In genomic region chr10:44530067-44530360, GRCm38 (mm10) we compare ENCODE assay signal across 7 mouse cellular contexts. TPM values are rescaled to one million over a fixed set of nuclear protein-coding genes. Genes with fewer than 3 reads are reported as not detected.
DNase-seq lines count a peak whose midpoint lies in the region; ATAC-seq and TF ChIP-seq lines count a peak whose summit lies in the region.

No protein-coding gene starts in this region.

- H3K9me3 ChIP-seq in lung, embryonic 14.5 days (ENCODE audit: low read depth, low read length) = no peaks in the 10 kb centered on the region
- H3K9me3 ChIP-seq in forebrain, embryonic 11.5 days (ENCODE audit: control insufficient read depth, low read length) = no peaks in the 10 kb centered on the region
- H3K9me3 ChIP-seq in limb, embryonic 13.5 days = no peaks in the 10 kb centered on the region
- no peaks in the 10 kb centered on the region for H3K9me3 ChIP-seq in stomach, embryonic 14.5 days (ENCODE audit: control insufficient read depth, low read depth, low read length)

- H3K27ac ChIP-seq in lung, embryonic 14.5 days (ENCODE audit: low read depth) = no peak overlapping the region
- H3K27ac ChIP-seq in forebrain, embryonic 11.5 days (ENCODE audit: low read depth, low read length) = no peak overlapping the region
- H3K27ac ChIP-seq in limb, embryonic 13.5 days = no peak overlapping the region
- no peak overlapping the region for H3K27ac ChIP-seq in stomach, embryonic 14.5 days (ENCODE audit: low read length)

- 6% methylated on average over 5 of the region's 5 CpGs for WGBS in lung, embryonic 14.5 days
- under 1% methylated on average over 5 of the region's 5 CpGs for WGBS in forebrain, embryonic 11.5 days
- WGBS in limb, embryonic 13.5 days = 5% methylated on average over 5 of the region's 5 CpGs
- 3% methylated on average over 5 of the region's 5 CpGs for WGBS in stomach, embryonic 14.5 days

- H3K9ac ChIP-seq in lung, embryonic 14.5 days = peak overlapping the region; percentile 57
- H3K9ac ChIP-seq in forebrain, embryonic 11.5 days (ENCODE audit: low read length) = peak overlapping the region; percentile 47; the same call in 1 of the 2 replicates
- H3K9ac ChIP-seq in limb, embryonic 13.5 days = peak overlapping the region; percentile 59
- H3K9ac ChIP-seq in stomach, embryonic 14.5 days (replicated peaks; ENCODE audit: low read depth, low read length) = no peak overlapping the region

- H3K36me3 ChIP-seq in lung, embryonic 14.5 days (ENCODE audit: insufficient read depth) = no peaks in the 10 kb centered on the region
- H3K36me3 ChIP-seq in forebrain, embryonic 11.5 days (ENCODE audit: control insufficient read depth, insufficient read depth, low read length) = no peaks in the 10 kb centered on the region
- H3K36me3 ChIP-seq in limb, embryonic 13.5 days = no peaks in the 10 kb centered on the region
- no peaks in the 10 kb centered on the region for H3K36me3 ChIP-seq in stomach, embryonic 14.5 days (ENCODE audit: control insufficient read depth, insufficient read depth, low read length)

- peak overlapping the region; percentile 54 for H3K4me3 ChIP-seq in lung, embryonic 14.5 days (ENCODE audit: low read depth, low read length)
- peak overlapping the region; percentile 50 for H3K4me3 ChIP-seq in forebrain, embryonic 11.5 days (ENCODE audit: low read depth, low read length)
- peak overlapping the region; percentile 55 for H3K4me3 ChIP-seq in limb, embryonic 13.5 days
- H3K4me3 ChIP-seq in stomach, embryonic 14.5 days (ENCODE audit: low read depth, low read length) = peak overlapping the region; percentile 40

- peaks cover 6% of the 10 kb centered on the region; the same call in 1 of the 2 replicates for H3K4me1 ChIP-seq in lung, embryonic 14.5 days (ENCODE audit: insufficient read depth)
- peaks cover 17% of the 10 kb centered on the region for H3K4me1 ChIP-seq in forebrain, embryonic 11.5 days (replicated peaks; ENCODE audit: control insufficient read depth, insufficient read depth, low read length)
- peaks cover 30% of the 10 kb centered on the region for H3K4me1 ChIP-seq in limb, embryonic 13.5 days
- H3K4me1 ChIP-seq in stomach, embryonic 14.5 days (ENCODE audit: control insufficient read depth, insufficient read depth, low read length) = peaks cover 14% of the 10 kb centered on the region; the same call in 1 of the 2 replicates

- TF ChIP-seq CTCF in lung, embryonic 14.5 days (IDR thresholded peaks at IDR 0.05; ENCODE audit: low read depth) = no peak

- H3K4me2 ChIP-seq in lung, embryonic 14.5 days = peak overlapping the region; percentile 78
- peak overlapping the region; percentile 79 for H3K4me2 ChIP-seq in forebrain, embryonic 11.5 days (ENCODE audit: low read depth, low read length, severe bottlenecking)
- peak overlapping the region; percentile 83 for H3K4me2 ChIP-seq in limb, embryonic 13.5 days (replicated peaks)
- peak overlapping the region; percentile 71 for H3K4me2 ChIP-seq in stomach, embryonic 14.5 days (replicated peaks; ENCODE audit: low read depth, low read length)

- H3K27me3 ChIP-seq in lung, embryonic 14.5 days (ENCODE audit: insufficient read depth, low read length) = peaks cover 42% of the 10 kb centered on the region
- H3K27me3 ChIP-seq in forebrain, embryonic 11.5 days (ENCODE audit: control insufficient read depth, insufficient read depth, low read length) = peaks cover 39% of the 10 kb centered on the region
- peaks cover 46% of the 10 kb centered on the region for H3K27me3 ChIP-seq in limb, embryonic 13.5 days
- peaks cover 11% of the 10 kb centered on the region for H3K27me3 ChIP-seq in stomach, embryonic 14.5 days (ENCODE audit: control insufficient read depth, insufficient read depth, low read length)

- no peak for DNase-seq in lung, embryonic 14.5 days
- no peak for DNase-seq in lung, adult 18-20 months
- no peak for DNase-seq in forebrain, embryonic 11.5 days (ENCODE audit: low spot score)
- DNase-seq in frontal cortex, postnatal 36 days (ENCODE audit: low spot score in 2 of 2) = no peak
- no peak for DNase-seq in adrenal gland, adult (ENCODE audit: inconsistent age in 2 of 2, low spot score in 1 of 2)

- ATAC-seq in lung, embryonic 14.5 days (ENCODE audit: insufficient read depth) = no peak
- ATAC-seq in forebrain, embryonic 11.5 days (replicated peaks; ENCODE audit: low FRiP score) = no peak
- ATAC-seq in limb, embryonic 13.5 days (ENCODE audit: low FRiP score, low read depth) = no peak
- no peak for ATAC-seq in stomach, embryonic 14.5 days (ENCODE audit: insufficient number of reproducible peaks, insufficient read depth, low FRiP score, low read depth)

RNA-seq across cellular contexts. Expression of gene Prdm1, which starts 1.7 kb away (rescaled TPM):
- 2.6 and 2.7 TPM in 2 replicates for polyA plus RNA-seq in lung, embryonic 14.5 days (2014; fragmentation: Nextera tagmentation; extraction: Ambion mirVana)
- polyA plus RNA-seq in forebrain, embryonic 11.5 days (2014; fragmentation: Nextera tagmentation; extraction: Ambion mirVana) = 0.77 and 1.5 TPM in 2 replicates
- polyA plus RNA-seq in limb, embryonic 13.5 days (2015; fragmentation: Nextera tagmentation; extraction: Ambion mirVana) = 3.2 and 4.3 TPM in 2 replicates
- 2.8 and 2.9 TPM in 2 replicates for polyA plus RNA-seq in stomach, embryonic 14.5 days (2014; fragmentation: Nextera tagmentation; extraction: Ambion mirVana)
